Mouse (Mus musculus) liver, postnatal 0 days (tissue): Measurements from ENCODE around the gene Fbxo24.

Experiments used
- CTCF ChIP-seq: sonication (generic); IDR thresholded peaks from 2 replicates; pipeline ENCODE4 v1.5.1; 2016; ENCODE audit warnings: antibody characterized with exemption, low read depth
- EP300 ChIP-seq: IDR thresholded peaks from 2 replicates; pipeline ENCODE4 v1.6.1; 2016; ENCODE audit warnings: antibody characterized with exemption, low read depth, mild to moderate bottlenecking

- TF ChIP-seq EP300 (no peak), CTCF (no peak)
Measured at GRCm38 (mm10) chr5:137649251-137649650, 20.4 kb upstream of the Fbxo24 start.
